Mouse (Mus musculus): Measurements from ENCODE around the gene Slc25a35.

DNA sequence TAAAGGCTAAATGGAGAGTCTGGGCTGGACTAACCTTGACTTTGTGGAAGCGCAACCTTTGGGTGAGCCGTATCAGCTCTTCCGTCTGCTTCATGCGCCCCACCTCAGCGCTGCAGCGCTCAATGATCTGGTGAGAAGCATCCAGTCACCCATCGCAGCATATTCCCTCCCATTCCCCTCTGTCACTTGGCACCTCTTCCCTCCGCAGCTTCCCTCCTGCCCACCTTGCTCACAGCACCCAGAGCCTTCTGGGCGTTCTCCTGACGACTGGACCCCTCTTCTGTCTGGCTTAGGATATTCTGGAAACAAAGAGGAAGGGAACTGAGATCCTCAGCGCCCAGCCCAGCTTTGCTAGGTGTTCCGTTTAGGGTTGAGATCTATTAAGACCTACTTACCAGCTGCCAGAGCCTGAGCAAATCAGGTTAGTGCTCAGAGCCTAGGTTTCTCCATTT lies 20.4 kb upstream of the Slc25a35 start:
- TF ChIP-seq GATA1 (IDR thresholded peaks at IDR 0.05; ENCODE audit: borderline replicate concordance, low read length) (no peak), FLI1 (IDR thresholded peaks at IDR 0.05; ENCODE audit: low read length) (no peak)
